Mouse (Mus musculus) kidney, adult 2 months (tissue): ENCODE data around the gene Tmem221.

Source experiments
- CTCF ChIP-seq: fragments of 200-500 bp; conservative IDR thresholded peaks from 2 replicates; pipeline ENCODE4 v1.5.1; 2011; ENCODE audit warnings: low read depth, mild to moderate bottlenecking, control low read depth, low read length, moderate library complexity, mixed read lengths; ENCODE audit not compliant: insufficient read depth, insufficient read length
- POLR2A ChIP-seq: fragments of 200-500 bp; IDR thresholded peaks from one replicate; pipeline ENCODE4 v1.6.1; 2011; ENCODE audit warnings: low read depth, low read length, control low read depth

GRCm38 (mm10) chr8:71604021-71604420 lies 45.4 kb upstream of the Tmem221 start:
- TF ChIP-seq POLR2A = no peak
- TF ChIP-seq CTCF = no peak
